Mouse (Mus musculus) lung, embryonic 15.5 days (tissue): ENCODE data around the gene Mfap2. TPM values are rescaled to one million over a fixed set of nuclear protein-coding genes. Genes with fewer than 3 reads are reported as not detected.
A peak's percentile ranks its signal among the peaks of the same experiment; 100 is the strongest.

Source experiments
- ATAC-seq: fragments of 200-750 bp; cut with Nextera tagmentation; 2 replicates; pipeline ENCODE4 v1.8.0; 2017; ENCODE audit warnings: moderate number of reproducible peaks, borderline replicate concordance; ENCODE audit not compliant: low FRiP score, low TSS enrichment; ENCODE audit errors: extremely low read depth
- H3K27ac ChIP-seq: fragments of 300-500 bp; sonication (generic); 2 replicates; pipeline ENCODE4 v1.5.1; 2015; ENCODE audit warnings: moderate library complexity, mild to moderate bottlenecking, inconsistent platforms
- H3K27me3 ChIP-seq: fragments of 300-500 bp; sonication (generic); 2 replicates; pipeline ENCODE4 v1.6.1; 2015; ENCODE audit warnings: inconsistent platforms
- H3K36me3 ChIP-seq: fragments of 300-500 bp; sonication (generic); 2 replicates; pipeline ENCODE4 v1.6.1; 2015; ENCODE audit warnings: inconsistent platforms
- H3K4me1 ChIP-seq: fragments of 300-500 bp; sonication (generic); 2 replicates; pipeline ENCODE4 v1.6.1; 2015; ENCODE audit warnings: inconsistent platforms
- H3K4me2 ChIP-seq: fragments of 300-500 bp; sonication (generic); 2 replicates; pipeline ENCODE4 v1.6.1; 2015; ENCODE audit warnings: inconsistent platforms, mild to moderate bottlenecking, moderate library complexity
- H3K4me3 ChIP-seq: fragments of 300-500 bp; sonication (generic); 2 replicates; pipeline ENCODE4 v1.5.1; 2015; ENCODE audit warnings: mild to moderate bottlenecking, inconsistent platforms
- H3K9ac ChIP-seq: fragments of 300-500 bp; sonication (generic); 2 replicates; pipeline ENCODE4 v1.6.1; 2015; ENCODE audit warnings: inconsistent platforms
- H3K9me3 ChIP-seq: fragments of 300-500 bp; sonication (generic); 2 replicates; pipeline ENCODE4 v1.6.1; 2016; ENCODE audit warnings: inconsistent platforms
- WGBS: fragments of 180-500 bp; shearing (Covaris S2); methylation state at CpG from one replicate; pipeline ENCODE4 v1.1.7; 2015; 5-methylcytosine and 5-hydroxymethylcytosine counted together
- polyA plus RNA-seq: library from polyadenylated mRNA; unstranded; fragments of >200 nt; fragmentation: Nextera tagmentation; extraction: Ambion mirVana; gene quantifications from 2 replicates; pipeline ENCODE4 v1.2.1, GENCODE M21; 2015

Mfap2 gene
- polyA plus RNA-seq, 1 experiment from 2014 or later = 496 TPM

GRCm38 (mm10) chr4:141059616-141060425 lies 49.6 kb downstream of the Mfap2 start:
- ATAC-seq = no peak

DNA sequence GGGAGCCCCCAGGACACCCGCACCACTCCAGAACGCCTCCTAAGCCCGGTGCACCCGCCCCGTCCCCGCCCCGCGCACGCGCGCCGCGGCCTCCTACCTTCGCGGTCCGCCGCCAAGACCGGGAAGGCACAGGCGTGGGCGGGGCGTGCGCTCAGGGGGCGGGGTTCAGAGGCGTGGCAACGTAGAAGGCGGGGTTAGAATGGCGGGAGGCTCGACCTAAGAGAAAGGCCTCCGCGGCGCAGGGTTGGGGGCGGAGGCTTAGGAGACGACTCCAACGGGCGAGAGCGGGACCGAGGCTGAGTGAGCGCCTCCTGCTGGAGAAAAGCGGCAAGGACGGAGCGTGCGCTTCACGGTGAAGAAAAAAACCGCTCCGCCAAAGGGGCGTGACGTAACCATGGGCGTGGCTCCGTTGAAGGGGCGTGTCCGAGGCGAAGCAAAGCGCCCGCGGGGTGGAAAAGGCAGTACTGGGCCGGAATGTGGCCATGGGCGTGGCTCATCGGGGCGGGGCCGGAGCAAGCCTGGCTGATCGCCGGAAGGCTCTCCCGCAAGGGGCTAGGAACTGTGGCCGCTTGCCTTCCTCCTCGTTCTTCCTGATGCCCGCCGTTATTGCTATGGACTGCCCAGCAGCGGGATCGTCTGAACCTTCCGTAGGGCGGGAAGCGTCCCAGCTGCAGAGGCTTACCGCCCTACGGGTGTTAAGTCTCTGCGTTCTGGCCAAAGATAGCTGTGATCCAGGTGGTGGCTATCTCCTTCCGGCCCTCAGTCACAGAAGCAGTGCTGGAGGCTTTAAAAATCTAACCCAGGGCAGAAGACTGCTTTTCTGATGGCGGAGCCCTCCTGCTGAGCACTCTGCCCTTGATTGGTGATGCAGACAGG lies 50.4 kb downstream of the Mfap2 start, which contains the start of gene Crocc:
Gene Crocc, minus strand, starts transcription at position 125 of the 876 bp plus-strand sequence.
- peak; percentile 97 for ATAC-seq
- under 1% methylated on average over 77 of the region's 77 CpGs for WGBS

More at GRCm38 (mm10) chr4:141059616-141060425, 49.6 kb downstream of the Mfap2 start:
- H3K27ac ChIP-seq = peak overlapping the region; percentile 93
- peak overlapping the region; percentile 79 for H3K9ac ChIP-seq
- H3K36me3 ChIP-seq = 0 out of 2 replicates have a peak, but pooled peaks cover 15% of the 10 kb centered on the region
- WGBS = 2% methylated on average over 32 of the region's 32 CpGs
- peak overlapping the region; percentile 72 for H3K4me3 ChIP-seq
- peak overlapping the region; percentile 79 for H3K4me2 ChIP-seq
- no peaks in the 10 kb centered on the region for H3K9me3 ChIP-seq
- H3K27me3 ChIP-seq = no peaks in the 10 kb centered on the region
- H3K4me1 ChIP-seq = peaks cover 23% of the 10 kb centered on the region

GRCm38 (mm10) chr4:141064104-141064659 lies 54.0 kb downstream of the Mfap2 start:
- Histone ChIP-seq H3K4me3 (no peak overlapping the region), H3K27me3 (no peaks in the 10 kb centered on the region), H3K4me1 (peaks cover 55% of the 10 kb centered on the region), H3K9ac (no peak overlapping the region), H3K27ac (no peak overlapping the region), H3K9me3 (no peaks in the 10 kb centered on the region), H3K4me2 (no peak overlapping the region), H3K36me3 (peaks cover 35% of the 10 kb centered on the region)
- WGBS = 84% methylated on average over 4 of the region's 4 CpGs
- ATAC-seq = no peak

More for the DNA sequence above, 50.4 kb downstream of the Mfap2 start, which contains the start of gene Crocc:
- Histone ChIP-seq H3K4me1 (peaks cover 27% of the 10 kb centered on the region), H3K27me3 (no peaks in the 10 kb centered on the region), H3K27ac (peak within 1 kb of the TSS; percentile 93), H3K4me3 (peak within 1 kb of the TSS; percentile 72), H3K36me3 (peaks cover 18% of the 10 kb centered on the region; the same call in 1 of the 2 replicates), H3K9ac (peak within 1 kb of the TSS; percentile 79), H3K9me3 (no peaks in the 10 kb centered on the region), H3K4me2 (peak within 1 kb of the TSS; percentile 79)

DNA sequence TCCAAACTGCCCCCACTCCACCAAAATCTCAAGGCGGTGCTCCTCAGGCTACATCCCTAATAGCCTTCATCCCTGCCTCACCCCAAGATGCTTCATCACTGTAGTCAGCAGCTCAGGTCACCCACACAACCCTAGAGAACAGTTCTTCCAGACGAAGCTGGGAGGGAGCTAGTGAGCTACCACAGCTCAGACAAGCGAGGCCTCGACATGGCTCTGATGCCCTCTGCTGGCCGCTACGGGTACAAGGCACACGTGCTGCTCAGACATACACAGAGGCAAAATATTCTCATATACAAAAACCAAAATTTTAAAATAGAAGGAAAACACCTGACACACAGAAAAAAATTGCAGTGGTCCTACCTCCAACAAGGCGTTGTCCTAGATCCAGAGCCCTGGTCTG lies 54.9 kb downstream of the Mfap2 start:
- Histone ChIP-seq H3K4me2 (no peak overlapping the region), H3K9ac (no peak overlapping the region), H3K4me1 (peaks cover 52% of the 10 kb centered on the region), H3K27me3 (no peaks in the 10 kb centered on the region), H3K4me3 (no peak overlapping the region), H3K27ac (no peak overlapping the region), H3K9me3 (no peaks in the 10 kb centered on the region), H3K36me3 (peaks cover 40% of the 10 kb centered on the region)
- WGBS = 9% methylated on average over 8 of the region's 8 CpGs
- no peak for ATAC-seq

Other genes with a start within 250 kb of the Mfap2 start
- gene Padi4, start 236.2 kb upstream of the Mfap2 start, polyA plus RNA-seq = 1.8 and 2.1 TPM in 2 replicates
- 0.31 and 0.34 TPM in 2 replicates for gene Padi3, start 199.8 kb upstream of the Mfap2 start, polyA plus RNA-seq
- gene Padi1, start 164.6 kb upstream of the Mfap2 start, polyA plus RNA-seq = 0.10 and 0.16 TPM in 2 replicates
- 1.8 and 2.6 TPM in 2 replicates for gene Padi2, start 104.1 kb upstream of the Mfap2 start, polyA plus RNA-seq
- gene Sdhb, start 49.2 kb upstream of the Mfap2 start, polyA plus RNA-seq = 370 and 381 TPM in 2 replicates
- gene Atp13a2, start 23.5 kb upstream of the Mfap2 start, polyA plus RNA-seq = 35.0 and 36.0 TPM in 2 replicates
- 6.7 and 7.6 TPM in 2 replicates for gene Crocc, start 50.1 kb downstream of the Mfap2 start, polyA plus RNA-seq
- 102 and 110 TPM in 2 replicates for gene Necap2, start 67.9 kb downstream of the Mfap2 start, polyA plus RNA-seq
- 0.16 and 0.62 TPM in 2 replicates for gene Spata21, start 77.9 kb downstream of the Mfap2 start, polyA plus RNA-seq
- 43.2 and 48.7 TPM in 2 replicates for gene Szrd1, start 129.4 kb downstream of the Mfap2 start, polyA plus RNA-seq
- gene Fbxo42, start 137.5 kb downstream of the Mfap2 start, polyA plus RNA-seq = 19.1 and 22.5 TPM in 2 replicates
- gene Rsg1, start 203.5 kb downstream of the Mfap2 start, polyA plus RNA-seq = 5.9 and 6.0 TPM in 2 replicates
- 19.2 and 20.5 TPM in 2 replicates for gene Arhgef19, start 229.1 kb downstream of the Mfap2 start, polyA plus RNA-seq